Mouse (Mus musculus): ENCODE data around the gene Prdm15.

The Prdm15 gene

DNA sequence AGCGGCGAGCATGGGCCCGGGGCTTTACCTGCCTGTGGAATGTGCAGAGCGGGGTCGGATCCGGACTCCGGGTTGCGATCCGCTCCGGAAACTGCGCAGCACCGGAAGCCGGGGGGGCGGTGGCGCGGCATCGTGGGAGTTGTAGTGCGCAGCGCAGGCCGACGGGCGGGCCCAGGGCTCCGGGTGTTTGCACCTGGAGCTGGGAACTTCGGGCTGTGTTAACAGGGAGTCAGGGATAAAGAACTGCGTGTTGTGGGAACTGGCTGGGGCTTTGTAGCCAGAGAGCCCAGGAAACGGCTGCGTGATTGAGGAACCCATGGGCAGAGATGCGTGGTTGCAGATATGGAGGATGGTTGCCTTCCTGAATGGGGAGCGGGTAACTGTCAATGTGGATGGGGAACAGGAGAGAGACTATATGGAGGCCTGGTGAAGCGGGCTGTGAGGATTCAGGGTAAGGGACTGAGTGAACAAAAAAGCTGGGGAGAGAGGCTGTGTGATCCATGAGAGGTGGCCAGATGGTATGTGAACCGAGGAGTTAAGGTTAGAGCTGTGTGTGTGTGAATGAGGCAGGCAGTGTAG lies at the start of gene Prdm15:
Gene Prdm15, minus strand, starts transcription at position 110 of the 579 bp plus-strand sequence.
- DNase-seq (ENCODE audit: low read depth, low spot score): peak; percentile 80

DNA sequence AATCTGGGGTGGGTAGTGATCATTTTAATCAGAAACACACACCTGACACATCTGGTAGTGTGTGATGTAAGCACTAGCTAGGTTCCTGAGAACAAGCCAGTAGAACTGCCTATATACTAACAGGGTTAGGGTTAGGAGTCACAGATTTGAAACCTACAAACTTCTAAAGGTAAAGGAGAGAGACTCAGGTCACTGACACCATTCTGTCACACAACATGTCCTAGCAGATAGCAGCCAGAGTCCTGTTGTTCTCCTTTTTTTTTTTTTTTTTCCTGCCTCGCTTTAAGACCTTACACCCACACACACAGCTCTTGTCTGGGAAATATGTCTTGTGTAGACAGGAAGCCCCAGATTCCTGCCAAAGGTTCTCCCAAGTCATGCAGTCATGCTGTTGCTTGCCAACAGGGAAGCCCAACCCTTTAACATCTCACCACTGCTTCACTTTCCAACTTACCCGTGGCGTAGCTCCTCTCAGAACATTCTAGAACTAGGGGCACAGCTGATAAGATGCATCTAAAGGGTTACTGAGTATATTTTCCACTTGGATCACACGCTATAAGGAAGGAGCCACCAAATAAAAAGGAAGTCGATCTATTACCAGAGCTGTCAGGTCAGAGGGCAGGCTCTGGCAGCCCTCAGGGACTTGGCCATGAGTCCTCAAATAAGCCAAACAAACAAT lies 45.8 kb upstream of the Prdm15 start:
- DNase-seq (ENCODE audit: low read depth, low spot score): peak; percentile 97

- DNase-seq (ENCODE audit: low read depth, low spot score): no peak
Measured at GRCm38 (mm10) chr16:97887762-97888161, 36.1 kb upstream of the Prdm15 start.

- no peak for DNase-seq (ENCODE audit: low read depth, low spot score)
Measured at GRCm38 (mm10) chr16:97883696-97884095, 32.0 kb upstream of the Prdm15 start.

DNA sequence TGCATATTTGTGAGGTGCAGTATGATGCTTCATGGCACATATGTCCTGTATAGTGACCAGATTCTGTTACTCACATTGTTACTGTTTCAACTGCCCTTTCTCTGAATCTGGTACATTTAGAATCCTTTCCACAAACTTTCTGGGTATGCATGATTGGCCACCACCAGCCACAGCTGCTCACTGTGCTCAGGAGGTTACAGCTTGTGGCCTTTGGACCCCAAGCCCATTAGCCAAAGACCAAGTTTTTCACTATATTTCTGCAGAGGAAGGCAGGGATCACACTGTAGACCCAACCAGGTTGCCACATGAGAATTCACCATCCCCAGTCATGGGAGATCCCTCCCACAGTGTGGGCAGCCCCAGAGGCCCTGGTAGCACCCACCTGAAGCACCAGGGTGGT lies 31.2 kb upstream of the Prdm15 start:
- DNase-seq (ENCODE audit: low read depth, low spot score): no peak

- DNase-seq (ENCODE audit: low read depth, low spot score): peak; percentile 77
Measured at GRCm38 (mm10) chr16:97879134-97879533, 27.5 kb upstream of the Prdm15 start.

DNA sequence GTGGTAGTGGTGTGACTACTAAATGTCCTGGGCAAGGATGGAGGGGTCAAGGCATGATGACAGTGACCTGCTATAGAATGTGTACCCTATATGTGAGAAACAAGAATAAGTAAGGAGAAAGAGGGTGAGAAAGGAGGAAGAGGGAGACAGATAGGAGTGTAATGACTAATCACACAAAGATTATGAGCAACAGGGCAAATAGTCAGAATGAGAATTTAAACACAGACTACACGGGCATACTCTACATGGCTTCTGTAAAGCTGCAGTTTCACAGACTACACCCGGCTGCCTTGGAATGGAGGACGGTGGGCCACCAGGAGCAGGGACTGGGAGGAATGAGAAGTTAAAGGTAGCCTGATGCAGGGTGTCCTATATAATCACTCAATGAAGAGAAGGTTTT lies 25.9 kb upstream of the Prdm15 start:
- DNase-seq (ENCODE audit: low read depth, low spot score): no peak

GRCm38 (mm10) chr16:97875101-97875500 lies 23.5 kb upstream of the Prdm15 start:
- no peak for DNase-seq (ENCODE audit: low read depth, low spot score)

GRCm38 (mm10) chr16:97874376-97874775 lies 22.7 kb upstream of the Prdm15 start:
- DNase-seq (ENCODE audit: low read depth, low spot score): no peak

GRCm38 (mm10) chr16:97872657-97873056 lies 21.0 kb upstream of the Prdm15 start:
- DNase-seq (ENCODE audit: low read depth, low spot score): no peak

DNA sequence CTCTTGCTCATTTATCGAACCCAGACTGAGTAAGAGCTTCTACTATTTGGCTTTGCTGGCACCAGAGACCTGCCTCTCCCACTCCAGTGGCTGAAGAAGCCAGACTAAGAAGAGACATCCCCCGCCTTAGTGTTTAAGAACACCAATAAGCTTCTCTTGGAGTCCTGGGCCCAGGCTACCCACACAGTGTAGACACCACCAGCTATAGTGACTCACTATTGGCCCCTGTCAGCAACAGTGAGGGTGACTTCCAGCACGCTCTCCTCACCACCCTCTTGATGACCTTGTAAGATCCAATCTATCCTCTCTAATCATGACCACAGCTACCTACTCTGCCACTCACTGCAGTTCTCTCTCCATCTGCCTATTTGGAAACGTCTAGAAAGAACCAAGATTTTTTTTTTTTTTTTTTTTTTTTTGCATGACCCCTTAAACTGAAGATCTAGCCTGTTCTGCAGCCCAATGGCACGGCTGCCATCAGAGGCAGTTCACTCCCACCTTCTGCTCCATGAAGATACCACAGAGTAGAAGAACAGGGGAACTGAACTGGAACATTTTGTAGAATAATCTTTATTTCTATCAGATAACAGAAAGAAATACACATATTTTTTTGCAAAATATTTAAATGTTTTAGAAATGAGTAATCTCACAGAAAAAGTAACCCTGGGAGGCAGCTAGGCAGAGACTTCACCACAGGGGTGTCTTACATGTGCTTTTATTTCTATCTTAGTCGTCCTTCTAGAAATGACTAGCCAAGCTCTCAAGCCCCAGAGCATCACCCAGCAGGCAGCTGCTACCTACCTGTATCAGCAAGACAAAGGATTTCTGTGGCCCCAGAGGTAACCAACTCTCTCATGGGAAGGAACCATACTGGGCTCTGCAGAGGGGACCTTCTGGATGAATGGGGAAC lies 17.8 kb upstream of the Prdm15 start:
- peak; percentile 37 for DNase-seq (ENCODE audit: low read depth, low spot score)

DNA sequence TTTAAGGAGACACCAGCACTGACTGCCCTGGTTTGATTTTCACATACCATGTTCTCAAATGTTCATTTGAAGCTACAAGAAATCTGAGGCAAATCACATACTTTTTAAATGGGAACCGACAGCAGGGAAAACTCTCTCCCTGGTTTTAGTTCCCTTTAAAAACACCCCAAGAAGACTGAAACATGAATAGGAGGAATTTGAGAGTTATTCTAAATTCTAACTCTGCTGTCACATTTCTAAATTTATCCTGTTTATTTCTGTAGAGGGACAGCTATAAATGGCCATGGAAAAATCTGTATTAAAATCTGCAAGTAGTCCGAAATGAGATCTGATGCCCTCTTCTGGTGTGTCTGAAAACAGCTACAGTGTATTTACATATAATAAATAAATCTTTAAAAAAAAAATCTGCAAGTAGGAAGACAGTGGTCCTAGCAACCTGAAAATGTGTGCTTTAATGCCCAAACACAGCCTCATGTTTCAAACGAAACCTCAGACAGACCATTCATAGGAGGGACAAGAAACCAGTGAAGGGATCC lies 12.3 kb upstream of the Prdm15 start:
- DNase-seq (ENCODE audit: low read depth, low spot score): no peak

DNA sequence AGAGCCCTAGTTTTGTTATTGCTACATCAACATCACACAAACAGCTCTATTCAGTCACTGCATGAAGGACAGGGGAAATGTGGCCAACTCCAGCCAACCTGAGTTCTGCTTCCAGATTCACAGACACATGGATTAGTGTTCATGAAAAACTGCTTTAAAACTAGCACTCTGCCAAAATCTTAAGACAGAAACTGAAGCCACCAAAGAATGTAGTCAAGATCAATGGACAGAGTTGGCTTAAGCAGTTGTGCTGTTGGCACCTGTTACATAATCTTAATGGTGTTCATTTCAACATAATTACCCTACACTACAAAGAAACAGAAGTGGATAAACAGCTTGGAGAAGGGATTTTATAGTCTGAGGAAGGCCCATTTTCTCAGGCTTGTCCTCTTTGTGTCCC lies 4.4 kb upstream of the Prdm15 start:
- no peak for DNase-seq (ENCODE audit: low read depth, low spot score)

DNA sequence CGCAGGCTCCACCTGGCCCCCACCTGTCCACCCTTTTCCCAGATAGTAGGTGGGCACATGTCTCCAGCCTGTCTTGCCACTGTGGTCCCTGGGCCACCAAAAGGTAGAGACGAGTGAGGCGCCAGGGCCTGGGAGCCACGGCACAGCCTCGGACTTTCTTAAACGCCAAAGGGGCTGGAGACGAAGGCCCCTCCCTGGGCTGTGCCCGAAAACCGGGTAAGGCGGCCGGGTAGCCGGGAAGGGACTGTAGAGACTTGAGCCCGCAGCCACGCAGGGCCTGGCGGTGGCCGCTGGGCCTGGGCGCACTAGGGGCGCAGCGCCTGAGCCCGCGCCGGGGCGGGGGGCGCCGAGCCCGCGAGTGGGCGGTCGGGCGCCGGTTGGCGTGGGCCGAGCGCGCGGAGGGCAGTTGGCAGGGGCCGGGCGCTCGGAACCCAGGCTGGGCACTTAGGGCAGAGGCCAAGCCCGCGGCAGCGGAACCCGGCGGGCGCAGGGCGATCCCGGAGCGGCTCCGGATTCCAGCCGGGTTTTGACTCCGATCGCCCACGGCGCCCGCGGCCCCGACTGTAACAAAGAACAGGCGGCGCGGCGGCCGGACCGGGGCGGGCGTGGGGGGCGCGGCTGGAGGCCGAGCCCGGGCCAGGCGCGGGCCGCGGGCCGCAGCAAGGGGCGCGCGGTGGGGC lies 449 bp downstream of the Prdm15 start:
- peak; percentile 85 for DNase-seq (ENCODE audit: low read depth, low spot score)

GRCm38 (mm10) chr16:97850667-97851060 lies 986 bp downstream of the Prdm15 start:
- peak; percentile 60 for DNase-seq (ENCODE audit: low read depth, low spot score)

DNA sequence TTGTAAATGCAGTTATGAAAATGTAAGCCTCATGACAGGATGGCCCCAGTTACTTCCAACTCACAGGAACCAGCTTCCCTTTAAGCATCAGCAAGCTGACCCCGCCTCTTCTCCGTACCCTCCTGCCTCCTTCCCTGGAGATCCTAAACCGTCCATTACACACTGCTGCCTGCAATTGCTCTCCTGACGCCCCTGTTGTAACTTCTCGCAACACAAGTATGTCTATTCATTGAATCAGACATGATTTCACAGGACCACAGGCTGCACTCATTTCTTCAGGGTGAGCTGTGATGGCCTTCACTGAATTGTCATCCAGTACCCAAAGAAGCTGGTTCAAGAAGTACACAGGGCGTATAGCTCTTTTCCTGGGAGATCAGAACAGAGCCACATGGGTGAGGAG lies 2.8 kb downstream of the Prdm15 start:
- DNase-seq (ENCODE audit: low read depth, low spot score): no peak

DNA sequence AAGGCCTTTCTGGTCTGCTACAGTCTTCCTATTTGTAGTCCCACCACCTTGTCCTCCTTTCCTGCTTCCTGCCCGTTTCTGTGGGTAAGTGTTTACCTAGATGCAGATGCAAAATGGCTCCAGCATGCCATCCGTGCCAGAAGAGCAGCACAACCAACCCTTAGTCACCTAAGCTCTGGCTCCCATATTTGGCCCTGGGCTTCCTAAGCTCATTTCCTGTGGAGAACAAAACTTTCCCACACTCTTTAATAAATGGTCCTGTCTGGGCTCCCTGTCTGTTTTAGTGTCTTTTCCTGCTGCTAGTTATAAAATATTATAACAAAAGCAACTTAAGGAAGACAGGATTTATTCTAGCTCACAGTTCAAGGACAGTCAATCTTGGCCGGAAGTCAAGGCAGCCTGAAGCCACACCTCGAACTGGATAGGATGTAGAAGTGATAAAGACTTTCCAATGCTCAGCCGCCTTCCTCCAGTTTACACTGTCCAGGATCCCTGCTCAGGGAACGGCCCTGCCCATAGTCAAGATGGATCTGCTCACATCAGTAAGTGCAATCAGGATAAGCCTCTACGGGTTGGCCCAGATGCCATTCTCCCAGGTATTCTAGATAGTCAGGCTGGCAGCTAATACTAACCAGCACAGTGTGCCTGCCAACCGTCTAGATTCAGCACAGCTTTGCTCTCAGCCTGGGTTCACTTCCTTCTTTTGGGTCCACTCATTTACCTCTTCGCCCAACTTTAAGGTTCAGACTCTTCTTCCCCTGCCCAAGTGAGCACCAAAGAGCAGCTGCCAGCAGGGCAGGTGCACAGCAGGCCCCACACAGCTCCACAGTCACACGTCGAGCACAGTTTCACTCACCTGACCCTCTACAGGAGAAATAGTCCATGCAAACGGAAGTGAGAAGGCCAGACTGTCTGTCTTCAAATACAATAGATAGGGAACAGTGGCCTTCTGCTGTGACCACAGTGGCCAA lies 6.4 kb downstream of the Prdm15 start:
- peak; percentile 20 for DNase-seq (ENCODE audit: low read depth, low spot score)

DNA sequence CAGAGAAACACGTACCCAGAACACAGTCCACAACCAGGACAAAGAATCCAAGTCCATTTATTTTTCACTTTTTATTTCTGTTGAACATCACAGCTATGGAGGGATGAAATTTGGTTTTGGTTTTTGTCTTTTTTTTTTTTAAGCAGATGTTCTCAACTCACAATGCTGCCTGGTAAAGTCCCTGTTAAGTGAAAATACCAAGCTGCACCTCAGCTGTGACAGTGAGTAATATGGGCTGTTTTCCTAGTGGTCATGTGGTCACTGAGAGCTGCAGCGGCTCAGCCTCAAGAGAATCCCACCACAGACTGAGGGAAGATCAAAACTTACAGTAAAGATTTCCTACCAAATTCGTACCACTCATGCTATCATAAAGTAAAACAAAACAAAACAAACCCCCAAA lies 19.5 kb downstream of the Prdm15 start:
- no peak for DNase-seq (ENCODE audit: low read depth, low spot score)

DNA sequence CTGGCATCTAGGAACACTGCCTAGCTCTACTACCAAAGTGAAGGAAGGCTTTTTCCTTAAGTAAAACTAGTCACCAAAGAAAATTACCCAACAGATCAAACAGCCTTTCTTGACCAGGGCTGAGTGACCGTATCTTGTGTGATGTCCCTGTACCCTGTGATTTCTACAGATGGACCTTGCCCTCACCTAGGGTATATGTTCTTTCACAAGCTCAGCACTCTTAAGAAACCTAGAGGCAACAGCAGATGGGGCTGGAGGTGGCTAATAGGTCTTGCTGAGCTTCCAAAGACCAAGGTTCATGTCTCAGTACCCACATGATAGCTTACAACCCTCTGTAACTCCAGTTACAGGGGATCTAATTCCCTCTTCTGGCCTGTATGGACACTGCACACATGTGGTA lies 23.4 kb downstream of the Prdm15 start:
- DNase-seq (ENCODE audit: low read depth, low spot score): no peak

- DNase-seq (ENCODE audit: low read depth, low spot score): no peak
Measured at GRCm38 (mm10) chr16:97823311-97824007, 28.2 kb downstream of the Prdm15 start.
